Mouse (Mus musculus): ENCODE data around the gene Ccn2.

- no peak for TF ChIP-seq POLR2A (IDR thresholded peaks at IDR 0.05; ENCODE audit: insufficient read length, low read depth)
- no peak for TF ChIP-seq USF1 (IDR thresholded peaks at IDR 0.05; ENCODE audit: low read depth)
- TF ChIP-seq POLR2AphosphoS2 (IDR thresholded peaks at IDR 0.05; ENCODE audit: insufficient read length, low read depth): no peak
- no peak for TF ChIP-seq MYOD1 (IDR thresholded peaks at IDR 0.05; ENCODE audit: control insufficient read depth in 1 of 3, insufficient read length in 2 of 3, low read depth in 2 of 3)
- no peak for TF ChIP-seq MYOG (IDR thresholded peaks at IDR 0.05; ENCODE audit: control insufficient read depth in 1 of 3, insufficient read depth in 1 of 3, insufficient read length in 2 of 3, low read depth in 2 of 3)
- no peak for TF ChIP-seq MAX (IDR thresholded peaks at IDR 0.05; ENCODE audit: low read depth)
- no peak for TF ChIP-seq SRF (IDR thresholded peaks at IDR 0.05; ENCODE audit: control insufficient read depth, insufficient read length, low read depth)
- no peak for TF ChIP-seq TCF12 (IDR thresholded peaks at IDR 0.05; ENCODE audit: insufficient read depth, poor library complexity, severe bottlenecking)
Observed at GRCm38 (mm10) chr10:24622586-24622985, 27.3 kb downstream of the Ccn2 start.

Data from myocyte (in vitro differentiated cells).